Mouse (Mus musculus) forebrain, embryonic 15.5 days (tissue): ENCODE data around the gene Setd2. TPM values are rescaled to one million over a fixed set of nuclear protein-coding genes. Genes with fewer than 3 reads are reported as not detected.

ENCODE experiments used
- ATAC-seq: fragments of 200-750 bp; cut with Nextera tagmentation; replicated peaks from 2 replicates; pipeline ENCODE4 v1.8.0; 2017; ENCODE audit warnings: mild to moderate bottlenecking, moderate TSS enrichment, moderate library complexity
- H3K27ac ChIP-seq: fragments of 300-500 bp; sonication (generic); replicated peaks from 2 replicates; pipeline ENCODE4 v1.5.1; 2015; ENCODE audit warnings: mild to moderate bottlenecking, inconsistent platforms
- H3K27me3 ChIP-seq: fragments of 300-500 bp; sonication (generic); 2 replicates; pipeline ENCODE4 v1.6.1; 2015; ENCODE audit warnings: inconsistent platforms
- H3K36me3 ChIP-seq: fragments of 300-500 bp; sonication (generic); 2 replicates; pipeline ENCODE4 v1.6.1; 2015; ENCODE audit warnings: mild to moderate bottlenecking, inconsistent platforms
- H3K4me1 ChIP-seq: fragments of 300-500 bp; sonication (generic); 2 replicates; pipeline ENCODE4 v1.6.1; 2015; ENCODE audit warnings: inconsistent platforms
- H3K4me2 ChIP-seq: fragments of 300-500 bp; sonication (generic); replicated peaks from 2 replicates; pipeline ENCODE4 v1.6.1; 2015; ENCODE audit warnings: mild to moderate bottlenecking, inconsistent platforms
- H3K4me3 ChIP-seq: fragments of 300-500 bp; sonication (generic); 2 replicates; pipeline ENCODE4 v1.5.1; 2015; ENCODE audit warnings: mild to moderate bottlenecking, inconsistent platforms
- H3K9ac ChIP-seq: fragments of 300-500 bp; sonication (generic); replicated peaks from 2 replicates; pipeline ENCODE4 v1.6.1; 2015; ENCODE audit warnings: mild to moderate bottlenecking, inconsistent platforms
- H3K9me3 ChIP-seq: fragments of 300-500 bp; sonication (generic); 2 replicates; pipeline ENCODE4 v1.6.1; 2016; ENCODE audit warnings: inconsistent platforms
- WGBS: fragments of 180-500 bp; shearing (Covaris S2); methylation state at CpG from one replicate; pipeline ENCODE4 v1.1.7; 2015; ENCODE audit warnings: mixed read lengths; 5-methylcytosine and 5-hydroxymethylcytosine counted together
- polyA plus RNA-seq: library from polyadenylated mRNA; unstranded; fragments of >200 nt; fragmentation: Nextera tagmentation; extraction: Ambion mirVana; gene quantifications from 2 replicates; pipeline ENCODE4 v1.2.1, GENCODE M21; 2015

Gene Setd2
- polyA plus RNA-seq, 1 experiment from 2014 or later: 36.2 TPM

- H3K4me2 ChIP-seq: peak overlapping the region; percentile 94
- 67% methylated on average over 11 of the region's 11 CpGs for WGBS
- peaks cover 9% of the 10 kb centered on the region; the same call in 1 of the 2 replicates for H3K36me3 ChIP-seq
- H3K9me3 ChIP-seq: no peaks in the 10 kb centered on the region
- peaks cover 20% of the 10 kb centered on the region for H3K4me1 ChIP-seq
- H3K27me3 ChIP-seq: no peaks in the 10 kb centered on the region
- H3K4me3 ChIP-seq: peak overlapping the region; percentile 53
- peak overlapping the region; percentile 79 for H3K27ac ChIP-seq
- ATAC-seq: peak; percentile 20
- peak overlapping the region; percentile 68 for H3K9ac ChIP-seq
These were observed 93.0 kb downstream of the Setd2 start for GRCm38 (mm10) chr9:110625350-110625908.

- Histone ChIP-seq H3K9me3 (no peaks in the 10 kb centered on the region), H3K4me3 (no peak overlapping the region), H3K4me1 (peaks cover 15% of the 10 kb centered on the region), H3K4me2 (no peak overlapping the region), H3K27me3 (peaks cover 6% of the 10 kb centered on the region; the same call in 1 of the 2 replicates), H3K27ac (no peak overlapping the region), H3K9ac (no peak overlapping the region), H3K36me3 (no peaks in the 10 kb centered on the region)
- 84% methylated on average over 15 of the region's 15 CpGs for WGBS
- no peak for ATAC-seq
These were observed 97.8 kb downstream of the Setd2 start for GRCm38 (mm10) chr9:110630171-110630570.

- no peaks in the 10 kb centered on the region for H3K36me3 ChIP-seq
- H3K4me3 ChIP-seq: peak overlapping the region; percentile 29
- peaks cover 10% of the 10 kb centered on the region for H3K4me1 ChIP-seq
- no peak overlapping the region for H3K27ac ChIP-seq
- 0 out of 2 replicates have a peak, but pooled peaks have one; percentile 31 for ATAC-seq
- peaks cover 6% of the 10 kb centered on the region; the same call in 1 of the 2 replicates for H3K27me3 ChIP-seq
- peak overlapping the region; percentile 54 for H3K4me2 ChIP-seq
- H3K9ac ChIP-seq: peak overlapping the region; percentile 24
- H3K9me3 ChIP-seq: no peaks in the 10 kb centered on the region
- 7% methylated on average over 10 of the region's 10 CpGs for WGBS
These were observed 98.8 kb downstream of the Setd2 start for GRCm38 (mm10) chr9:110631191-110631590.

GRCm38 (mm10) chr9:110631651-110632275 is 99.4 kb downstream of the Setd2 start:
- H3K4me2 ChIP-seq: peak overlapping the region; percentile 54
- peak overlapping the region; percentile 24 for H3K9ac ChIP-seq
- H3K27me3 ChIP-seq: peaks cover 6% of the 10 kb centered on the region; the same call in 1 of the 2 replicates
- H3K36me3 ChIP-seq: no peaks in the 10 kb centered on the region
- no peak overlapping the region for H3K27ac ChIP-seq
- WGBS: 12% methylated on average over 30 of the region's 30 CpGs
- no peaks in the 10 kb centered on the region for H3K9me3 ChIP-seq
- ATAC-seq: peak; percentile 46; the same call in 1 of the 2 replicates
- H3K4me3 ChIP-seq: peak overlapping the region; percentile 29
- peaks cover 10% of the 10 kb centered on the region for H3K4me1 ChIP-seq

- no peak overlapping the region for H3K4me2 ChIP-seq
- peaks cover 10% of the 10 kb centered on the region for H3K4me1 ChIP-seq
- WGBS: 82% methylated on average over 15 of the region's 15 CpGs
- H3K9ac ChIP-seq: no peak overlapping the region
- no peaks in the 10 kb centered on the region for H3K9me3 ChIP-seq
- no peak overlapping the region for H3K27ac ChIP-seq
- ATAC-seq: no peak
- H3K36me3 ChIP-seq: no peaks in the 10 kb centered on the region
- H3K4me3 ChIP-seq: no peak overlapping the region
- peaks cover 6% of the 10 kb centered on the region; the same call in 1 of the 2 replicates for H3K27me3 ChIP-seq
These were observed 100.3 kb downstream of the Setd2 start for GRCm38 (mm10) chr9:110632671-110633070.

- 87% methylated on average over 17 of the region's 17 CpGs for WGBS
- no peaks in the 10 kb centered on the region for H3K36me3 ChIP-seq
- no peaks in the 10 kb centered on the region for H3K9me3 ChIP-seq
- no peak overlapping the region for H3K4me3 ChIP-seq
- H3K4me2 ChIP-seq: no peak overlapping the region
- H3K27ac ChIP-seq: no peak overlapping the region
- H3K4me1 ChIP-seq: peaks cover 10% of the 10 kb centered on the region
- no peak for ATAC-seq
- no peak overlapping the region for H3K9ac ChIP-seq
- H3K27me3 ChIP-seq: peaks cover 6% of the 10 kb centered on the region; the same call in 1 of the 2 replicates
These were observed 101.5 kb downstream of the Setd2 start for GRCm38 (mm10) chr9:110633882-110634281.

GRCm38 (mm10) chr9:110635225-110635624 is 102.8 kb downstream of the Setd2 start:
- 5% methylated on average over 19 of the region's 19 CpGs for WGBS

GRCm38 (mm10) chr9:110638611-110639021 is 106.2 kb downstream of the Setd2 start:
- no peak for ATAC-seq
- H3K4me3 ChIP-seq: no peak overlapping the region
- WGBS: 81% methylated on average over 10 of the region's 10 CpGs
- no peaks in the 10 kb centered on the region for H3K27me3 ChIP-seq
- H3K36me3 ChIP-seq: no peaks in the 10 kb centered on the region
- H3K27ac ChIP-seq: no peak overlapping the region
- no peak overlapping the region for H3K4me2 ChIP-seq
- H3K9ac ChIP-seq: no peak overlapping the region
- no peaks in the 10 kb centered on the region for H3K9me3 ChIP-seq
- no peaks in the 10 kb centered on the region for H3K4me1 ChIP-seq

More at GRCm38 (mm10) chr9:110635225-110635624, 102.8 kb downstream of the Setd2 start:
- Histone ChIP-seq H3K9me3 (no peaks in the 10 kb centered on the region), H3K4me3 (no peak overlapping the region), H3K9ac (no peak overlapping the region), H3K36me3 (no peaks in the 10 kb centered on the region), H3K27me3 (peaks cover 6% of the 10 kb centered on the region; the same call in 1 of the 2 replicates), H3K27ac (no peak overlapping the region), H3K4me1 (peaks cover 10% of the 10 kb centered on the region), H3K4me2 (no peak overlapping the region)
- peak; percentile 49; the same call in 1 of the 2 replicates for ATAC-seq

- Histone ChIP-seq H3K9ac (no peak overlapping the region), H3K4me1 (no peaks in the 10 kb centered on the region), H3K36me3 (no peaks in the 10 kb centered on the region), H3K9me3 (no peaks in the 10 kb centered on the region), H3K27ac (no peak overlapping the region), H3K4me2 (no peak overlapping the region), H3K27me3 (no peaks in the 10 kb centered on the region), H3K4me3 (no peak overlapping the region)
- no peak for ATAC-seq
- 89% methylated on average over 5 of the region's 5 CpGs for WGBS
These were observed 108.6 kb downstream of the Setd2 start for GRCm38 (mm10) chr9:110641006-110641405.

GRCm38 (mm10) chr9:110642812-110643524 is 110.6 kb downstream of the Setd2 start:
- Histone ChIP-seq H3K36me3 (no peaks in the 10 kb centered on the region), H3K4me1 (no peaks in the 10 kb centered on the region), H3K4me2 (no peak overlapping the region), H3K9ac (no peak overlapping the region), H3K4me3 (no peak overlapping the region), H3K27me3 (no peaks in the 10 kb centered on the region), H3K27ac (no peak overlapping the region), H3K9me3 (no peaks in the 10 kb centered on the region)
- 61% methylated on average over 5 of the region's 5 CpGs for WGBS
- no peak for ATAC-seq

- H3K4me2 ChIP-seq: no peak overlapping the region
- H3K9ac ChIP-seq: no peak overlapping the region
- no peaks in the 10 kb centered on the region for H3K9me3 ChIP-seq
- ATAC-seq: no peak
- H3K27ac ChIP-seq: no peak overlapping the region
- H3K36me3 ChIP-seq: no peaks in the 10 kb centered on the region
- no peak overlapping the region for H3K4me3 ChIP-seq
- 66% methylated on average over 9 of the region's 9 CpGs for WGBS
- no peaks in the 10 kb centered on the region for H3K27me3 ChIP-seq
- no peaks in the 10 kb centered on the region for H3K4me1 ChIP-seq
These were observed 111.4 kb downstream of the Setd2 start for GRCm38 (mm10) chr9:110643787-110644186.

- Histone ChIP-seq H3K4me3 (no peak overlapping the region), H3K9ac (no peak overlapping the region), H3K4me2 (no peak overlapping the region), H3K4me1 (peaks cover 2% of the 10 kb centered on the region), H3K27ac (no peak overlapping the region), H3K36me3 (no peaks in the 10 kb centered on the region), H3K27me3 (no peaks in the 10 kb centered on the region), H3K9me3 (no peaks in the 10 kb centered on the region)
- WGBS: 78% methylated on average over 10 of the region's 10 CpGs
- no peak for ATAC-seq
These were observed 111.9 kb downstream of the Setd2 start for GRCm38 (mm10) chr9:110644295-110644694.
